Mouse (Mus musculus): ENCODE measurements around the gene Dennd4b. TPM values are rescaled to one million over a fixed set of nuclear protein-coding genes. Genes with fewer than 3 reads are reported as not detected.
"Not testable (repeated sequence)": the region's sequence is repeated elsewhere in the genome, so short reads cannot be mapped to it uniquely, and the experiment has no call there.

Dennd4b gene
- 10 to 100 TPM; 23.1 to 28.8 TPM for total RNA-seq (2021)
- long read RNA-seq, partial matches to known transcripts = 5 of 9 reads
- long read RNA-seq, other reads (novel, unspliced or antisense) = 4 of 9 reads

DNA sequence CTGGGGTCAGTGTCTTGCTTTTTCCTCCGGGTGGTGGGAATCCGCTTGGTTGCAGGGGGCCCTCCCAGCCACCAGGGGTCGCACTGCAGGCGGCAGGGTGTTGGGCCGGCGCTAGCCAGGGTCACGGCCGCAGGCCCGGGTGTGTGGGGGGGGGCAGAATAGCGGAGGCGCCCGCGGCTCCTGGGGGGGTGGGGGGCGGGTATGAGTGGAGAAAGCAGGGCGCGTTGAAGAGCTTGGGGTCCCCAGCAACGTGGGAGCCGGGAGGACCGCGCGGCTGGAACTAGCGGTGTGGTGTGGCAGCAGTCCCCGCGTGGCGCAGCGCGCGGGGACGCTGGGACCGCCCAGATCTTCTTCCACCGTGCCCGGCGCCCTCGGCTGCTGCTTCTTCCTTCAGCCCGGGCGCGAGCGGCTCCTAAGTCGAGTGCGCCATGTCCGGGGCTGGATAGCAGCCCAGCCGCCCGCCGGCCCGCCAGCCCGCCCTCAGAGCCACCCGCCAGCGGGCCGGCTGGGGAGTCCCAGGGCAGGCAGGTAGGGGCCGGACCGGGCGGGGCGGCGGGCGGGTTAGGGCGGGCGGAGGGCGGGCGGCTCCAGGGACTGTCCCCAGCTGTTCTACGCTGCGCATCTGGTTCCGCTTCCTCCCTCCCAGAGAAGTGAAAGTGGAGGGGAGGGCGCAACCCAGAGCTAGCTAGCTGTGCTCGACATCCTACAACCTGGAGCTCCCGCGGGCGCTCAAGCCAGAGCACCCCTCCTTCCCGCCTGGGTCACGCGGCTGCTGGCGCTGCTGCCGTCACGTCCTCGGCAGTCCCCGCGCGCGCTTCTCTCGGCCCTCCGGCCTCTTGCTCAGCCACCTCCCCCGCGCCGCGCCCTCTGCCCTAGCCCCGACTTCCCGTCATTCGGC, at the start of gene Dennd4b:
Gene Dennd4b (plus strand): TSS at position 152 of the 898 bp plus-strand sequence.
- DNase-seq (ENCODE audit: low spot score in 2 of 2) = peak; percentile 92

DNA sequence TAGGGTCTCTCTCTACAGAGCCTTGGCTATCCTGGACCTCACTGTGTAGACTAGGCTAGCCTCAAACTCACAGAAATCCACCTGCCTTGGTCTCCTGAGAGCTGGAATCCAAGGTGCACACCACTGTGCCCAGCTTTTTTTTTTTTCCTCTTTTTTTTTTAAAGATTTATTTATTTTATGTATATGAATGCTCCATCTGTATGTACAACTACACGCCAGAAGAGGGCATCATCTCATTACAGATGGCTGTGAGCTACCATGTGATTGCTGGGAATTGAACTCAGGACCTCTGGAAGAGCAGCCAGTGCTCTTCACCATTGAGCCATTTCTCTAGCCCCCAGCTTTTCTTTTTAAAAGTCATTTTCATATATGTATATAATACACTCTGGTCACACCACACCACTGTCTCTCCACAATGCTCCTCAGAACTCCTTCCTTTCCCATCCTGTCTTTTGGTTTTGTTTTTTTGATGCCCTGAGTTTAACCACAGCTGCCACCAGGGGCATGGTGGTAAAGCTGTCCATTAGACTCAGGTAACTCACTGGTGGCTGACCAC, 49.1 kb upstream of the Dennd4b start:
- no peak for DNase-seq (ENCODE audit: low spot score in 2 of 2)

DNA sequence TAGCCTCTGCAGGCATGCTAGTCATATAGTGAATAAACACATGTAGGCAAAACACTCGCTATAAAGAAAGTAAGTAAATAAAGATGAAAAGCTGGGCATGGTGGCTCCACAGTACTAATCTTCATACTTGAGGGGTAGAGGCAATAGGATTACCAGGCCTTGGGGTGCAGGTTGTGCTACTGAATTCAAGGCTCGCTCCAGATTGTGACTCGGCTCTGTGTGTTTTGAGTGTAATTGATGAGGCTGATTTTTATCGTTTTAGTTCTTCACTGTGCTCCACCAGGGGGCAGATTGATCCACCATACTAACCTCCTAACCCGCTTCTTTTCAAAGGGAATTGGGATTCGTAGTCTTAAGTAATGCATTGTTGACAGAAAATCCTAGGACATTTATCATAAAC, 44.9 kb upstream of the Dennd4b start:
- DNase-seq (ENCODE audit: low spot score in 2 of 2) = peak; percentile 47 to 66

DNA sequence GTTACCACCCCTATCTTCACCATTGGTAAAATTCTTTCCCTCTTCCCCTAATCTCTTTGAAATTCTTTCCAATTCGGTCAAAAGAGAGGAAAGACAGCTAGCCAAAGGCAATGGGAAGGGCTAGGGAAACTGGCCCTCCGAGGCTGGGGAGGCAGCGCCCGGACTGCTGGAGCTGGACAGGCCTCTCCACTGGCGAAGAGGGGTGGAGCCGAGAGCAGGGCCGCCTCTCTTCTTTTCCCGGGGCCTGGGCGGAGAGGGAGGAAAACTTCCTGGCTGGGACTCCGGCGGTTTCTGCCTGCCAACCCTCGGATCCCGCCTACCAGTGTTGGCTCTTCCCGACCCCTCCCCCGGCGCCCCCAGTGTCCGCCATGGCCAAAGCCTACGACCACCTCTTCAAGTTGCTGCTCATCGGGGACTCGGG, 44.4 kb upstream of the Dennd4b start:
- peak; percentile 57 to 67 for DNase-seq (ENCODE audit: low spot score in 2 of 2)

DNA sequence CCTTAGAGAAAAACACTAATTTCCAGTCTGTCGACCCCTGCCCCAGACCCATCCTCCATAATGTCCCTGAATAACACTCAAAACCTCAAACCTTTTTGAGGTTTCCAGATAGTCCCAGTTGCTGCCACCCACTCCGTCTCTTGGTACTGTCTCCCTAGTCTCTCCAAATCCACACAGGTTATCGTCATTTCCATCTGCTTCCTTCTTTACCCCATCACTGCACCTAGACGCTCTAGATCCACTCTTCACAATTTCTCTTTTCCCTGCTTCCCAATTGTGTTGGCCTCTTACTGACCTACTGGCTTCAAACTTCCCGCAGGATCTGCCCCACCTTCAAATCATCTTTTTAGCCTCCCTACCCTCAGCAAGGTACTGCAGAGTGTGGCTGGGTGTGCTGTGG, 43.9 kb upstream of the Dennd4b start:
- no peak for DNase-seq (ENCODE audit: low spot score in 2 of 2)

DNA sequence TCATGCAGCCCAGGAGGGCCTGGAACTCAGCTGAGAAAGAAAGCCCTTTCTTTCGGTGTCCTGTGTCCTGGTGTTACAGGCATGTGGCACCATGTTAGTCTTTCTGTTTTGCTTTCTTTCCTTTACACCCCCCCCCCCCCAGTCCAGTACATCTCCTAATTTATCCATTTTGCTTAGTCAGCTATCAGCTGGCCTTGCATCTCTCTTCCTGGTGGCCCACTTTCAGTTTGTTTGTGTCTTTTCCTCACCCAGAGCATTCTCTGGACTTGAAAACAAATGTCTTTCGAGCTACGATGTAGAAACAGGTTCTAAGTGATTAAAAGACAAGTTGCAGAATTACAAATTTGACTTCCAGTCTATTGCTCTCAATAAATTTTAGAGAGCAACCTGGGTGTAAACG, 42.5 kb upstream of the Dennd4b start:
- no peak for DNase-seq (ENCODE audit: low spot score in 2 of 2)

DNA sequence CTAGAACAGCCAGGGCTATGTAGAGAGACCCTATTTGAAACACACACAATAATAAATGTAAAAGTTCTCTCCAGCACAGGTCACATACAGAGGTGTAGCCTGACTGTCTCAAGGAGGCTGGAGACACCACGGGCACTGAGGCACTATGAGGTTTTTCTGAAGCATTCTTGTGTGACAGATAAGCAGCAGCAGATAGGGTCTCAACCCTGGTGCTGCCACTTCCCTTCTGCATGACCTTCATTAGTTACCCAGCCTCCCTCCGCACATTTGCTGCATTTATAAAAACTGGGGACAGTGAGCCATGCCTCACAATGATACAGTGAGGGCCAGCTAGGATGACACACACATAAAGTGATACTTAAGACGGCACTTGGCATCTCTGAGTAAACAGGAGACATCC, 42.0 kb upstream of the Dennd4b start:
- no peak for DNase-seq (ENCODE audit: low spot score in 2 of 2)

DNA sequence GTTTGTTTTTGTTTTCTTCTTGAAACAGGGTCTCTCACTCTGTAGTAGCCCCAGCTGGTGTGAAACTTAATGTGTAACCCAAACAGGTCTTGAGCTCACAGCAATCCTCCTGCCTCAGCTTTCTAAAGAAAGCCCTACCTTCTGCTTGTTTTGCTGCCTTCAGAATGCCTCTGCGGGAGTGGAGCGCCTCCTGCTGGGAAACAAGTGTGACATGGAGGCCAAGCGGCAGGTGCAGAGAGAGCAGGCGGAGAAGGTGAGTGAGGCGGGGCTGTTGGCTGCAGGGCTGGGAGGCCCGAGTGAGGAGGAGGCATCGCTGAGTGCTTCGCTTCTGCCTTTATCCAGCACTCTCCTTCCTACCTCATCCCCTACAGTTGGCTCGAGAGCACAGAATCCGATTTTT, 40.7 kb upstream of the Dennd4b start:
- no peak for DNase-seq (ENCODE audit: low spot score in 2 of 2)

DNA sequence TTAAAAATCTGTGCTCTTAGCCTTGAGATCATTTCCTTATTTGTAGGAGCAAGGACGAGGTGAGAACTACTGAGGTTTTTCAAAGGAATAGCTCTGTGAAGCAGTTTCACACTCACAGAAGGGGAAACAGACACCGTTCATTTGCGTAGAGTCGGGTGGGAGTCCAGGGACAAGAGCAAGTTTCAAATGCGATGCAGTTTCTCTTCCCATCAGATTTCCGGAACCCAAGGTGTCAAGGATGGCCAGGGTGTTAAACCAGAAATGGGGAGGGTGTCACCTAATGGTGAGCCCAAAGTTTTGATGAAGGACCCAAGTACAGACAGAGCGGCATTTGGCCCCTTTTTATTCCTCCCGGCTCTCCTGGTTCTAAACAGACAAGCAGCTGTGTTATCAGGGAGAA, 33.9 kb upstream of the Dennd4b start:
- DNase-seq (ENCODE audit: low spot score in 2 of 2) = no peak

DNA sequence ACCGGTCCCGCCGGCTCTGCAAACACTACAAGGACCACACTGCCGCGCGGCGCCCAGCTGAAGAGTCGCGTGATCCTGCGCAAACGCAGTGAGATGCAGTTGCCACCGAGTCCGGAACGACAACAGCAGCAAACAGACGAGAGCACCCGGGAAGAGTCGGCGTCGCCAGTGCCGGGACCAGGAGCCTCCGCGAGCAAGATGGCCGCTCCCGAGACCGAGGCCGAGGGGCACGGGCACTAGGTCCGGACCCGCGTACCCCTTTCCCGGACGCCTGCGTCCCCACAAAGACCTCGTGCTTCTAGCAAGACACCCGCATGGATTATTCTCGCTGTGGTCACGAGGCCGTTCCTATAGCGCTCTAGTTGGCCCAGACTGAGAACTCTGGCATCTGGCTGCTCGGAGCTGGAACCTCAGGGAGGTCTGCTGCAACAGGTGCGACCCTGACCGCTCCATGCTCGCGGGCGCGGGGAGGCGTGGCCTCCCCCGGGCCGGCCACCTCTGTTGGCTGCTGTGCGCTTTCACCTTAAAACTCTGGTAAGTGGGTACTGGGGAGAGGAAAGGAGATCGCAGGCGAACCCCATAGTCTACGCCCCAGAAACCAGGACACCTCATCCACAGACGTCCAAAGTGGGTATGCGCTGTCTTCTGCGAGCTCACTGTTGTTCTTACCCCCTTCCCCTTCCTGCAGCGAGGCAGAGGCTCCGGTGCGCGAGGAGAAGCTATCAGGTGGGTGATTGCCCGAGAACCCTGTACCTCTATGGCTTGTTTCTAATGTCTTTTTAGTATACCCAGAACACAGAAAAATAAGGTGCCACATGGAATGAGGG, 33.3 kb upstream of the Dennd4b start, which contains the start of gene Jtb:
Gene Jtb (plus strand): TSS at position 91 of the 827 bp plus-strand sequence.
- DNase-seq (ENCODE audit: low spot score in 2 of 2) = peak; percentile 92 to 94

DNA sequence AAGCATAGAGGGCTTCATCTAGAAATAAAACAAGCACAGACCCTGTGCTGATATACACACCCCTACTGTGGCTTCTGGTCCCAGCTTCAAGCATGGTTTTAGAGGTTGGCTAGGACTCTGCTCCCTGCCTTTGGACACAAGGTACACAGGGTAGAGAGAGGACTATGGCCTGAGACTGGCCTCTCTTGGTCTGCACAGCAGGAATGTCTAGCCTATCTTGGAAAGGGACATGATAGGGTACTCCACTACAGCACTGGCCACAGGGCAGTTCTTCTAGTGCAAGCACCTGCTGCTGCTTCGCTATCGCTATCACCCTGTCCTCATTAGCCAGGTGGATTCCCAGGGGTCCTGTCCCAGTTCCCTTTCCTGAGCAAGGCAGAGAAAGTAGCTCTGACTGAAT, 23.7 kb upstream of the Dennd4b start:
- DNase-seq (ENCODE audit: low spot score in 2 of 2) = no peak

DNA sequence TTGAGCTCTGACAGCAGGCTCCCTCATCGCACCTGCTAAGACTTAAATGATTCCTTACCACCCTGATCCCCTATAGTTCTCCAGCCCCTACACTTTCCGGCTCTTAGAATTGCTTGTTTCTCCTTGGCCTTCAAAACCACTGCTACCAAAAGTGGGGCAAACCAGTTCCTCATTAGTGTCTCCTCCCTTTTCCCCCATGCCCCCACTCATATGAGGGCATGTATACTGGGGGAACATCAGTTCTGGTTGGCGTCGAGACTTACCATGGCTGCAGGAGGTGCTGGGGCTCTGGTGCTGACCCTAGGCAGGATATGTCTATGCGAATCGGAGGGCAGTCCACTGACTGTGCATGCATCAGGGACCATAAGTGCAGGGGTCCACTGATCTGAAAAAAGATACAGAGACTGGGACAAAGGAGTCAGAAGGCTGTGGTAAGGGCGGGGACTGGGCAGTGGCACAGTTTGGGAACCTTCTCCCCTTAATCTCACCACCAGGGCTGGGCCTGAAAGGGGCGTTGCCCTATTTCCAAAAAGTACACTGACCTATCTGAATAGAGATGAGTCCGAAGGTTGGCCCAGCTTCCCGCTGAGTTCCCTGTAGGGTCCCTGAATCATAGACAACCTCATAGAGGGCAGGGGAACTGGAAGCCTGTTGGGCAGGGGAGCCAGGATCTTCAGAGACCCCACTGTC, 23.2 kb upstream of the Dennd4b start:
- no peak for DNase-seq (ENCODE audit: low spot score in 2 of 2)

DNA sequence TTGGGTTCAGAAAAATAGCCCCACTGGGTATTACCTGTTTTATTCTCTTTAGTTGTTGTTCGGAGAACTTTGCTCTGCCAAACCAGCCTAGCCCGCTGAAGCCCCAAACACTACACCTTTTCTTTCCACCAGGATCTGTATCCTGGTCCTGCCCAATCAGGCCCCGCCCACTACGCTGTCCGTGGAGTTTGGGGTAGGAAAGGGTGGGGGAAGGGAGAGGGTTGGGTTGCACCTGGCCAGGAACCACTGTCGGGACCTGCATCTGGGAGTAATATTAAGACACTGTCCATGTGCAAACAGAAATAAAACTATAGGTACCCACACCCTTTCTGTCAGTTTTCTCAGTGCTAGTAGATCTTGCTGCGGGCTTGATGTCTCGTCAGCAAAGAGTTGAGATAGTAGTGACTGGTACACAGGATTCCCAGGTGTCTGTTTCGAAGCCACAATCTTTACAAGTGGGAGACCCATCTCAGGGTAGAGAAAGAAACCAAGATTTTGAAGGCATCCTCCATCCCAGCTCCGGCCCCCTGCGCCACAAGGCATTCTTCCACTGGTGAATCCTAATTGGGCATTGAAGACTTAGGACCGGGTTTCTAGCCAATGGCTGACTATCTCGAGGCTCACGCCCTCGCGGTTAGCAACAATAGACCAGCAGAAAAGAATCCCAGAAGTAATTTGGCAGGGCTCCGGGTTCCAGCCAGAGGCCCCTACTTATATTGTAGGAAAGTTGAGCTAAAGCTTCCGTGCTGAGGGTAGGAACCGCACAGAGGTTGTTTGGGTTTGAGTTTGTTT, 21.8 kb upstream of the Dennd4b start, which contains the start of gene Creb3l4:
Gene Creb3l4 (minus strand): TSS at position 529 of the 792 bp plus-strand sequence.
- no peak for DNase-seq (ENCODE audit: low spot score in 2 of 2)

DNA sequence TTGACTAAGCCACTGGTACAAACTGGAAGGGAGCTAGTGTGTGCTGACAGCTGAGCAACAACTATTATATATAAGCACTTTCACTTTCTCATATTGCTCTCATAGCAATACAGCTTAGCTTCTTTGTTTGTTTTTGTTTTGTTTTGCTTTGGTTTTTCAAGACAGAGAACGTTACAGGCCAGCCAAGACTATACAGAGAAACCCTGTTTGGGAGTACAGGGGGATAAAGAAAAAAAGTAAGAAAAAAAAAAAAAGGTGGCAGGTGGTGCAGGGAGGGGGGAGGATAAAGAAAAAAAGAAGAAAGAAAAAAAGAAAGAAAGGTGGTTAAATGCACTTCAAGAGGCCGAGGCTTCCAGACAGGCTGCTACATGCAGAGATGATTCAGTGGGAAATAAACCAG, 19.6 kb upstream of the Dennd4b start:
- no peak for DNase-seq (ENCODE audit: low spot score in 2 of 2)

DNA sequence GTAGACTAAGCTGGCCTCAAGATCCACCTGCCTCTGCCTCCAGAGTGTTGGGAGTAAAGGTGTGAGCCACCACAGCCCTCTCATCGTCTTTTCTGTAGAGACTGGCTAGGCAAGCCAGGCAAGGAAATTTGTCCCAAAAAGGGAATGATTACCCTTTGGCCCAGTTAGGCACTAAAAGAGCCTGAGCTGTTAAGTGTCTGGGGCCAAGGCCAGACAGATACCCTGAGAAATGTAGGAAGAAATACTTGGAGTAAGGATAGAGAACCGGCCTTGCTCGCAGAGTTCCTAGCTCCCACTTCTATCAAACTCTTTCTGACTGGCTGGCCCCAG, 17.4 kb upstream of the Dennd4b start:
- no peak for DNase-seq (ENCODE audit: low spot score in 2 of 2)

DNA sequence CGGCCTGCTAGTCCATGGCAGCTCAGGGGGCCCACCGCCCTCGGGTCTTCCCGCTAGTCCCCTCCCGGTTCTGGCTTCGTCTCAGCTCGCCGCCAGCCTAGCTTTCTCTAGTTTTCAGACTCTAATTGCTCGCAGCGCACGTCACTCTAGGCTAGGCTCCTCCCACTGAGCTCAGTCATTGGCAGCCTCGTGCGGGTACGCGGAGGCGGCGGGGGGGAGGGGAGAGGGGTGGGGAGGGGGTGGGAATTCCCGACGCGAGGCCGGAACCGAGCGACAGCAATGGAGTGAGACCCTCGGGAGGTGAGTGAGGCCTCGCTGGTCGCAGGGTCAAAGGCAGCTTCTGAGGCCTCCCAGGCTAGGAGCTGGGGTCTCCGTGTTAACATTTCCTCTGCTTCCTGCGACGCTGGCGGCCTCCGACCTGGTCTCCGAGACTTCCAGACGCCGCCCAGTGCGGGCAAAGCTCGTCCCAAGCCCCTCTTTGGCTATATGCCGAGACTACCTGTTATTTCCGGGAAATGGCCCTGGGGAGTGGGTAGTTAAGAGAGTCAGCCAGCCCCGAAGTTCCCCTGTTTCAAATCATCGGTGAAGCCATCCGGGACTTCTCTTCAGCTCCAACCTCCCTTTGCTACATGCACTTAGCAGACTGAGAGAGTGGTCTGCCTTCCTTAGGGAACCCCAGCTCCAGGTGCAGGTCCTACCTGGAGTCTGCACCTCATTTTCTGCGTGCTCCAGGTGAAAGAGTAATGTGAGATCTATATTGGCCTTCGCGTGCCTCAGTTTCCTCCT, 16.8 kb upstream of the Dennd4b start, which contains the start of gene Slc39a1:
Gene Slc39a1 (plus strand): TSS at position 213 of the 786 bp plus-strand sequence.
- DNase-seq (ENCODE audit: low spot score in 2 of 2) = peak; percentile 91 to 92

DNA sequence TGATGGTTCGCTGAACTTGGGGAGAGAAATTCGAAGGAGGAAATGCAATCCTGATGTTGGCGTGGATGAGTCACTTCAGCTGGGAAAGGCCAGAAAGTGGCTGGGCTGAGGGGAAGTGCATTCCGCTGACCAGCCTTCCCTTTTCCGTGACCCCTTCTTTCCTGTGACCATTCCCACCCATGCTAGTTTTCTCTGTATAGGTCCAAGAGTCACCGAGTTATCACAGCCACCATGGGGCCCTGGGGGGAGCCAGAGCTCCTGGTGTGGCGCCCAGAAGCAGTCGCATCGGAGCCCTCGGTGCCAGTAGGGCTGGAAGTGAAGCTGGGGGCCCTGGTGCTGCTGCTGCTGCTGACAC, 16.3 kb upstream of the Dennd4b start:
- peak in 1 of 2 experiments; percentile 37 for DNase-seq (ENCODE audit: low spot score in 2 of 2)

DNA sequence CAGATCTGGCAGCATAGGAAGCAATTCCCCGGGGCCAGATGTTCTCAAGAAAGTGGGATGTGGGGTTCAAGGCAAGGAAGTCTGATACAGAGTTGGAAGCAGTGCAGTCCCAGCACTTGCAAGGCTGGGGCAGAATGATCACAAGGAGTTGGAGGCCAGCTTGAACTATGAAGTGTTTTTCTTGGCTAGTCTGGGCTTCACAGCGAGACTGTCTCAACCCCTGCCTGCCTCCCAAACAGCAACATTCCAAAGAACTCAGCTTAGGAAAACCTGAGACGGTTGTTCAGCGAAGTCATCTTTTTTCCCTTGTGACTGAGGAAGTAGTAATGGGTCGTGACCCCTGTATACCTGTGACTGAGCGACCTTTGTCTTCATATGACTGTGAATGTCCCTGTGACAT, 14.2 kb upstream of the Dennd4b start:
- DNase-seq (ENCODE audit: low spot score in 2 of 2) = no peak

DNA sequence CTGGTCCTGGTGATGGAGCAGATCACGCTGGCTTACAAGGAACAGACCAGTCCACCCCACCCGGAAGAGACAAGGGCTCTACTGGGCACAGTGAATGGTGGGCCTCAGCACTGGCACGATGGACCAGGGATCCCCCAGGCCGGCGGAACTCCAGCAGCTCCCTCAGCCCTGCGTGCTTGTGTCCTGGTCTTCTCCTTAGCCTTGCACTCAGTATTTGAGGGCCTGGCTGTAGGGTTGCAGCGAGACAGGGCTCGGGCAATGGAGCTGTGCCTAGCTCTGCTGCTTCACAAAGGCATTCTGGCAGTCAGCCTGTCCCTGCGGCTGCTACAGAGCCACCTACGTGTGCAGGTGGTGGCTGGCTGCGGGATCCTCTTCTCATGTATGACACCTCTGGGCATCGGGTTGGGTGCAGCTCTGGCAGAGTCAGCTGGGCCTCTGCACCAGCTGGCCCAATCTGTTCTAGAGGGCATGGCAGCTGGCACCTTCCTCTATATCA, 13.2 kb upstream of the Dennd4b start:
- not testable (repeated sequence) for DNase-seq (ENCODE audit: low spot score in 2 of 2)
